Mouse (Mus musculus) lung, adult 2 months (tissue): ENCODE data around the gene Ednrb.

Experiments used
- CTCF ChIP-seq: fragments of 200-500 bp; IDR thresholded peaks from 2 replicates; pipeline ENCODE4 v1.5.1; 2011; ENCODE audit warnings: mild to moderate bottlenecking, low read length, control low read depth; ENCODE audit not compliant: insufficient read depth
- POLR2A ChIP-seq: fragments of 200-500 bp; IDR thresholded peaks from 2 replicates; pipeline ENCODE4 v1.6.1; 2011; ENCODE audit warnings: low read depth, mild to moderate bottlenecking, control low read depth, low read length, borderline replicate concordance; ENCODE audit errors: extremely low read depth

DNA sequence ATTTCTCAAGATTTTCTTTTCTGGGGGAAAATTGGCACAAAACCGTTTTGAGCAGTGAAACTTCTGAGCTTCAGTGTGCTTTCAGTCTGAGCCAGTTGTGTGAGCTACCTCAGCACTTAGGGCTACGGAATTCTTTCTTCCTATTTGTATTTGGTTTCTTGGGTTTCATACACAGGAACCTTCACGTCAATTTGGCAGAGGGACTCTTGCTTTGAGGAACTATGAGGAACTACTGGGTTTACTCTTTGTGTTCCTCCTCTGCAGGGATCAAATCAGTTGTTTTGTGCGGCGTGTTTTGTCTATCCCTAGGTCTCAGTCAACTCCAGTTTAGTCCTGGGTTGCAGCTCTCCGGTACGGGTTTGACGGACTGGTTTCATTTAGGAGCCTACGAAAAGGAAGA is 17.9 kb downstream of the Ednrb start:
- no peak for TF ChIP-seq CTCF
- TF ChIP-seq POLR2A = no peak
